Mouse (Mus musculus): ENCODE results near the gene Lrrc29.

- TF ChIP-seq CTCF (IDR thresholded peaks at IDR 0.05; ENCODE audit: borderline replicate concordance, extremely low read depth, insufficient read depth, insufficient read length) = no peak
- TF ChIP-seq POLR2A (IDR thresholded peaks at IDR 0.05; ENCODE audit: borderline replicate concordance, extremely low read depth, insufficient read depth, insufficient read length, poor library complexity, severe bottlenecking) = no peak
These were observed 32.7 kb downstream of the Lrrc29 start for GRCm38 (mm10) chr8:105293405-105293804.

Data from brain, embryonic 14.5 days (tissue).